Mouse (Mus musculus) bone marrow, adult 2 months (tissue): ENCODE results near the gene Psmb1. TPM values are rescaled to one million over a fixed set of nuclear protein-coding genes. Genes with fewer than 3 reads are reported as not detected.

Experiments
- H3K27ac ChIP-seq: fragments of 200-500 bp; 2 replicates; pipeline ENCODE4 v1.5.1; 2012; ENCODE audit warnings: low read depth, mild to moderate bottlenecking, control low read depth, inconsistent platforms, low read length; ENCODE audit not compliant: control insufficient read depth, poor library complexity, insufficient read depth
- H3K4me1 ChIP-seq: fragments of 200-500 bp; 2 replicates; pipeline ENCODE4 v1.6.1; 2011; ENCODE audit warnings: low read length; ENCODE audit not compliant: control insufficient read depth, insufficient read depth
- H3K4me3 ChIP-seq: fragments of 200-500 bp; replicated peaks from 2 replicates; pipeline ENCODE3; 2011; ENCODE audit warnings: mild to moderate bottlenecking, low read depth, low read length, control low read depth; ENCODE audit not compliant: control insufficient read depth
- CTCF ChIP-seq: fragments of 200-500 bp; IDR thresholded peaks from 2 replicates; pipeline ENCODE4 v1.5.1; 2011; ENCODE audit warnings: low read length, control low read depth; ENCODE audit not compliant: control insufficient read depth, insufficient read depth
- POLR2A ChIP-seq: fragments of 200-500 bp; IDR thresholded peaks from 2 replicates; pipeline ENCODE4 v1.6.1; 2011; ENCODE audit warnings: low read depth, mild to moderate bottlenecking, control low read depth, low read length, borderline replicate concordance; ENCODE audit not compliant: control insufficient read depth
- WGBS: fragments of 180-500 bp; shearing (Covaris S2); methylation state at CpG from one replicate; pipeline ENCODE4 v1.1.7; 2018; 5-methylcytosine and 5-hydroxymethylcytosine counted together
- polyA plus RNA-seq: library from polyadenylated mRNA; stranded (reverse); fragments of >200 nt; gene quantifications from 2 replicates; pipeline ENCODE4 v1.2.4, GENCODE M21; 2011; ENCODE audit warnings: low replicate concordance; ENCODE audit not compliant: missing spikeins, insufficient read depth, insufficient read length

Gene Psmb1
- polyA plus RNA-seq, 1 experiment: 240 TPM

GRCm38 (mm10) chr17:15431551-15431950 is 68.0 kb downstream of the Psmb1 start:
- Histone ChIP-seq H3K4me1 (no peaks in the 10 kb centered on the region; the same call in 1 of the 2 replicates), H3K4me3 (no peak overlapping the region), H3K27ac (no peak overlapping the region)
- 76% methylated on average over 4 of the region's 4 CpGs for WGBS
- TF ChIP-seq POLR2A (no peak), CTCF (no peak)

DNA sequence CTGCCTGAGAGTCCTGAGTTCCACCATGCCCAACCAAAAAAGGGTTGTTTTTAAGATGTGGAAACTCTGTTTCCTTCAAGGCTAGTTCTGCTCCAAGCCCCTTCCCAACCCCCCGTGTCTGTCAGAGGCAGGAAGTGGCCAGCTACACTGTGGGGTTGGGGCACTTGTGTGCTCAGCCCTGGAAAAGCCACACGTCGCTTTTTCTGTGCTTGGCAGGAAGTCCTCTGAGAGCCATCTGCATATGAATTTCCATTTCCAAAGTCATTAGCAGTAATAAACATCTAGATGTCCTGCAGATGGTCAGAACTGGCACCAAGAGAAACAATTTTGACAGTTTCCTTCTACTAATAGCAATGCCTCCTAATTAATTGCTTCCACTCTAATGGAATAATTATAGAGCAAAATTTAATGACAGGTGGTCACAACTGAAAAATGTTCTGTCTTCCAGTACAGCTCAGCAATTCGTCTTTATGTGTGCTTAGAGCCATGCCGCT is 68.5 kb downstream of the Psmb1 start:
- Histone ChIP-seq H3K4me3 (no peak overlapping the region), H3K27ac (peak overlapping the region; percentile 50), H3K4me1 (no peaks in the 10 kb centered on the region; the same call in 1 of the 2 replicates)
- TF ChIP-seq CTCF (no peak), POLR2A (no peak)
- WGBS: 9% methylated on average over 5 of the region's 5 CpGs

- WGBS: 14% methylated on average over 1 of the region's 1 CpGs
- no peaks in the 10 kb centered on the region; the same call in 1 of the 2 replicates for H3K4me1 ChIP-seq
- no peak for TF ChIP-seq CTCF
- TF ChIP-seq POLR2A: no peak
- no peak overlapping the region for H3K4me3 ChIP-seq
- H3K27ac ChIP-seq: no peak overlapping the region
Observed at GRCm38 (mm10) chr17:15429937-15430336, 69.6 kb downstream of the Psmb1 start.

DNA sequence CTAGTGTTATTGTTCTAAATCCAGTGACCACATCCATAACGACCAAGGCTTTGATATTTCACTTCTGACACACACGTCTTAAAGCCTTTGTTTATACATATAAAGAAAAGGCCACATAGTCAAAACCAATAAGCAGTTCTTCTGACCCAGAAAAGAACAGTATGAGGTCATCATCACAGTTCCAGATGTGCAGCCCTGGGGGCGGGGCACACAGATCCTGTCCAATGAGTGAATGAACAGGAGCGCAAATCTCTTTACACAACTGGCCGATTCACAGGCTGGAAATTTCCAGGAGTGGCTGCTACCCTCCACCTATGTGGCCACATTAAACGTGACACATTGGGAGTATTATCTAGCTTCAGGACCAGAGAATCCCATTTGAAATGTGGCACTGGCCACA is 70.1 kb downstream of the Psmb1 start:
- no peaks in the 10 kb centered on the region; the same call in 1 of the 2 replicates for H3K4me1 ChIP-seq
- no peak overlapping the region for H3K27ac ChIP-seq
- 79% methylated on average over 6 of the region's 6 CpGs for WGBS
- no peak for TF ChIP-seq POLR2A
- TF ChIP-seq CTCF: no peak
- no peak overlapping the region for H3K4me3 ChIP-seq

GRCm38 (mm10) chr17:15425931-15426330 is 73.6 kb downstream of the Psmb1 start:
- TF ChIP-seq CTCF: no peak
- TF ChIP-seq POLR2A: no peak
- H3K27ac ChIP-seq: no peak overlapping the region
- 76% methylated on average over 3 of the region's 3 CpGs for WGBS
- H3K4me3 ChIP-seq: no peak overlapping the region
- no peaks in the 10 kb centered on the region; the same call in 1 of the 2 replicates for H3K4me1 ChIP-seq

Other genes with a start within 250 kb of the Psmb1 start
- gene Dll1, start 122.9 kb downstream of the Psmb1 start, polyA plus RNA-seq: 3.0 TPM in 1 of 2 replicates, not detected in the other
- 4.6 and 8.2 TPM in 2 replicates for gene Fam120b, start 103.5 kb downstream of the Psmb1 start, polyA plus RNA-seq
- 14.0 and 15.6 TPM in 2 replicates for gene Tbp, start 137 bp upstream of the Psmb1 start, polyA plus RNA-seq
- gene Pdcd2, start 27.6 kb upstream of the Psmb1 start, polyA plus RNA-seq: 15.7 and 39.6 TPM in 2 replicates
- gene Prdm9, start 64.6 kb upstream of the Psmb1 start, polyA plus RNA-seq: 2.4 and 5.7 TPM in 2 replicates
- gene Chd1, start 205.2 kb upstream of the Psmb1 start, polyA plus RNA-seq: 14.8 and 23.0 TPM in 2 replicates